Mouse (Mus musculus): ENCODE results near the gene Rtl1.

Gene Rtl1

DNA sequence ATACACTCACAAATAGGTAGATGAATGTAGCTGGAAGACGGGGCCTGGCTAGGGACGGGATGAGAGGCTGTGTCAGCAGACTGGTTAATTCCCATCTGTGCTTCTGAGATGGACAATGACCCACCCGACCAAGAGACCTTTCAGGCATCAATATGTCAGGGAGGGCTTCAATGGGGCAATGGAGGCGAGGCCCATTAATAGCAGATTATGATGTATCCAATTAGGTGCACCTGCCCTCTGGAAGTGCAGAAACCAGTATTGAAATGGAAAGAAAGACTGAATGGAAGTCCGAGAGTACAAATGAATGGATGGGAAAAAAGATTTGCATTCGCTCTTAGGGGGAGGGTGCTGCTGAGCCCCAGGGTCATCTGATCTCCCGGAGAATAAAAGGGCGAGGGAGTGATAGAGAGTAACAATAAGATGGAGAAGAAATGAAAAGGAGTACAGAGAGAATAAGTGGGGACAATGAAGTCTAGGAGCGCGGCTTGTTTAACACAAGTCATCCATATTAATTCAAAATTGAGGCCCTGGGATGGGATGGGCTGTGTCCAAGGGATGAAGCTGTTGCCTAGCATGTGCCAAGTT is 39.9 kb downstream of the Rtl1 start:
- no peak for DNase-seq

DNA sequence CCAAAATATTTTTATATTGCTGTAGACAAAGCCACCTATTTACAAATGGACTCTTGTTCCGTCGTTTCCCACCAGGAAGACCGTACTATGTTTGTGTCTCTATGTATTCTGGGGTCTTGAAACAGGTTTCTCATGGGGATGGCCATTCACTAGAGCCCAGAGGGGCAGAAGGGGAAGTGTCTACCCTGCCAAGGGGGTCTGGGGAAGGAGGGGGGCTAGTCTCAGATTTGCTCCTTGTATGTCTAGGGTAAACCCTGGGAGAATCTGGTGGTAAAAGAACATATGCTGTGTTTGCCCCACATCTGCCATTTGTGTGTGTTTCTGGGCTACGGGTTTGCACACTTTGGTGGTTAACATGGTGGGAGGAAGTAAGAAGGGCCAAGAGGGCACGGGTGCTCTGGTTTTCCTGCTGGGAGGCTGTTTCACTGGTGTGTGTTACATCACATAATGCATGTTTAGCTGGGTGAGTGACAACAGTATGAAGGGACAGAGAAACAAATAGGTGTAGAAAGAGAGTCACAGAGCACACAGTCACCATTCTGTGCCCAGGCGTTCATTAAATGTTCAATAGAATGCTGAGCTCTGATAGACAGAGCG is 41.1 kb downstream of the Rtl1 start:
- no peak for DNase-seq

DNA sequence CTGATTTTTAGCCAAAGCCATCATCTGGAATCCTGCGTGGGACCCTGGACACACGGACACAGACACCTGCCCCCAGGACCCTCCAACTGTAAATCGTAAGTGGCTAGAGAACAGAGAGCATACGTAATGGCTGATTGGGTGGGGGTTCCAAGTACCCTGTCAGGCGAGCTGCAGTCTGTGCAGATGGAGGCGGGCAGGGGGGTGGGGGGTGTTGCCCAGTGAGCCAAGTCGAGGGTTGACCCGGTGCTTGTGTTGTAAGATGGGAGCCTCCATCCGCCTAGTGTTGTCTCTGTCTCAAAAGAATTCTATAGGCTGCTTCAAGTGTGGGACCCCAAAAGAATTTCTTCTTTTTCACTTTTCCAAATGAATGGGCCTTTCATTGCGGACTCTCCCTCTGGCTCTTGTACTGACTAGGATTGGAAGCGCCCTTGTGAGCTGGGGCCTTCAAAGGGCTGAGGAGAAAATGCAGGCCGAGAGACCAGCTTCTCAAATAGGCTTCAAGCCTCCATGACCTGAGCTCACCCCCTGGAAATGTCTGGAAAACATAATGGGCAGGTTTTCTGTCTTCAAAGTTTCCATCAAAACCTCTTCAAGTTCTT is 41.8 kb downstream of the Rtl1 start:
- DNase-seq: no peak

DNA sequence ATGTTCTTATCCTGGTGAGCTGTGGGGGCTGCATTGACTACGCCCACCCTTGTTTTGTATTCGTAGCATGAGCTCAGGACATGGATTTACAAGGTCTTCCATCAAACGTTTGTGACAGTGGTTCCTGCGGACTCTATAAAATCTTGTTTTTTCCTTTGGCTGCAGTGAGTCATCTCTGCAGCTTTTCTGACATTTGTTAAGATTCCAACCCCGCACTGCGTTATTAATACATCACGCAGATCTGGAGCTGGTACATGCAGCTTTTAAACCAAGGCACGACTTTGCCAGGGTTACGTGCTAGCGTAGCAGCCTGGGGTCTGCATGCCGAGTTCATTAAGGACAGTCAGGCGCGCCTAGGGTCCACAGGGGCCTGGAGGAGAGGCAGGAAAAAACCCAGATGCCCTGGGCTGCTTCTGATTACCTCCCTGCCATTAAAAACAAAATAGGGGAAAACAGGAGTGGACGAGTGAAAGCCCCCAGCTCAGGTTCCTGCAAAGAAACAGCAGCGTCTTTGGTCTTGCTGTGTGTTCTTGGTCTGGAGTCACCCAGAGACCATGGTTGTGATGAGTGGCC is 44.2 kb downstream of the Rtl1 start:
- DNase-seq: no peak

DNA sequence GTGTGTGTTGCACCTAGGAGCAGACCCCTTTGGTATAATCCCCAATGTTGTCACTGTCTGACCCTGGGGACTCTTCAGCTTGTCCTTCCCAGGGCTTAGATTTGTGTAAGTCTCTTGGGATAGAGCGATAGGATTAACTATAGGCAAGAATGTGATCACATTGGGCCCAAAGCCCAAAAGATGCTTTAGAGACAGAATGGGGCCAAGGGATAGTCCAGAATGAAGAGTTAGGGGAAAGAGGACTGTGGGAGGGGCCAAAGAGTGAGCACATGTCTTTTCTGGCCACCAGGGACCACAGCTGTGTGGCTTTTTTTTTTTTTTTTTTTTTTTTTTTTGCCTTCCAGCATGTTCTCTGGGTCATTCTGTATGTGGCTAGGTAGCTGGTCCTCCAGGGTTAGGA is 46.6 kb downstream of the Rtl1 start:
- DNase-seq: no peak

DNA sequence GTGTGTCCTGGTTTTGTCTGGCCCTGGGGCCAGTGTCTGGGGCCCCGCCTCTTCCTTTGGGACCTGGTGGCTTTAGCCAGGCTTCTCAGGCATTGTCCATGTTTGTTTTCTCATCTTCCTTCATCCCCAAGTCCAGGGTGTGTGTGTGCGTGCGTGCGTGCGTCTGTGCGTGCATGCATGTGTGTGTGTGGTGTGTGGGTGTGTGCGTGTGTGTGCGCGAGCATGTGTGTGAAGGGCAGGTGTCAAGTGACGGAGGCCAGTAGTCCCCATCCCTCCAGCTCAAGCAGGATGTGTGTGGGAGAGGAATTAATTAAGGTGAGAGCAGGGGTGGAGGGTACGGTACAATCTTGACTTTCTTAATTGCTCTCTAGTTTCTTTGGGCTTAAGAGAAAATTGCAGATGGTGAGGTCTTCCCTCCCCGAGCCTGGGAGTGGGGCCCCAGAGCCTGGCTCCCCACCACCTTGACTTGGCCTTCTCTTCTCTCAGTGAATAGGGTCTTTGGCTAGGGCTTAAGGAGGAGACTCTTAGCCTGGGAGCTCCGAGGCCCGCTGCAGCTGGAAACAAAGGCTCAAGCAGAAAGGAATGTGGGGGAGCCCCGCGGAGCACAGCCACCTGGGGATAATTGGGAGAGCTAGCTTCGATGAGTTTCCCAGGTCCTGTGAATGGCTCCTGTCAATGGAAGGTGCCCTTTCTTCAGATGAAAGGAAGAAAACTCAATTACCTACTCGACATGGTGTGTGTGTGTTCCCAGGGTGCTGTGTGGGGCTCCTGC is 47.2 kb downstream of the Rtl1 start:
- DNase-seq: no peak

DNA sequence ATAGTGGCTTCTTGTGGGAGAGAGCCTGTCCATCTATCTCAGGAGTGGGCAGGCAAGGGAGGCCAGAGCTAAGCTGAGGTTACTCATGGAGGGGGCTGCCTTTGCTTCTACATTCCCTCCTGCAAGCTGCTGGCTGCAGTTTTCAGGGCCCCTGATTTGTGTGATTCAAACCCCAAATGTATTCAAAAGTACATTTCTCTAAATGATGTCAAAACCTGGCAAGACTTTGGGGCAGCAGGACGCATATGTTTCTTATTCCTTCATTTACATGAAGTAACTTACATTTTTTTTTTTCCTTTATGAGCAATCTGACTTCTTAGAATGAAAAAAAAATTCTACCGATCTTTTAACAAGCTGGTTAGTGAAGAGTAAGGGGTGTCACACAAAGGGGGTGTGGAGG is 48.4 kb downstream of the Rtl1 start:
- DNase-seq: no peak

DNA sequence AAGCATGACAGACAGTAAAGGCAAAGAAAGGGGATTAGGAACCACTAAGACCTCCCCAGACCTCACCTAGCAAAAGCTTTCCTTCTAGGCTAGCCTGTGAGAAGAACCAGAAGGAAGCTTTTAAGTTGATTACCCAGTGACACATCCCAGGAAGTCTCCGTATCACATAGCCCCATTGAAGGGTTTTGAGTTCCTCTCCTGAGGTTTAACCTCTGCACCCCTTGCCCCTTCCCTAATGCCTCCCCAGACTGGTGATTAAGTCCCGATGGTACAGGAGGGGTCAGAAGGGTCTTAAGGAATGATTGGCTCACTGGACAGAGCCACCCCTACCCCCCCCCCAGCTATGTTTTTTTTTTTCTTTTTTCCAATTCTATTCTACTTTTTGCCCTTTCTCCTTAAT is 53.0 kb downstream of the Rtl1 start:
- DNase-seq: no peak

DNA sequence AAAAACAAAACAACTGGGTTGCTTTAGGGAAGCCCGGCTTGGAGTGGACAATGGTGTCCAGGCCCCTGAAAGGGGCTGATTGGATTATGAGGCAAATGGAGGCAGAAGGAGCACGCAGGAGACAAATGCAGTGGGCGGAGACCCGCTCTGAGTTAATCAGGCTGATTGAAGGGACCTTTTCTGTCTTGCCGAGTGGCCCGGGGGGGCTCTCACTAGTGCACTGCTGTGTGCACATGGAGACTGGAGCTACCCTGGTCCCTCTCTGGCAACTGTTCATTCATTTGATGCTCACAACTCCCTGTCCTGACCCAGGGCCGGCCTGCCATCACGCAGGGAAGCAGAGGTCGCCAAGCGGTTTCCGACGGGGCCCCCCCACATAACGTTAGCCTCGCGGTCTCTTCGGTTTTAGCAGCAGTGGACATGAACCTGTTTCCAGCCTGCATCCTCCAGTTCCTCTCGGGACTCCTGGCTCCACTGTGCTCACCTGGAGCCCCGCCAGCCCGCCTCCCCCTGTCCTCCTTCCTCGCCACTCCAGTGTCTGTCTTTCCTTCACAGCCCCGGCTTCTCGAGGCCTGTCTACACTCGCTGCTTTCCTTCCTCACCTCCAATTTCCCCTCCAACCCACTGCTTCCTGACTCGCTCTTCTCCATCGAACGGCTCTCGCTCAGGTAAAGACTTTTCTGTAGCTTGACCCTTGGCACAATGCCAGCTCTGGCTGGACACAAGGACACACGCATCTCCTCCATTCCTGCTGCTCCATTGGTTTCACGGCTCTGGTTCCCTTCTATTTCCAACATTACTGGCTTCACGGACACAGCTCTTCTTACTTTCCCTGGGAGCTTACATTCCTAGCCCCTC is 54.0 kb downstream of the Rtl1 start:
- peak; percentile 35 to 46 for DNase-seq

DNA sequence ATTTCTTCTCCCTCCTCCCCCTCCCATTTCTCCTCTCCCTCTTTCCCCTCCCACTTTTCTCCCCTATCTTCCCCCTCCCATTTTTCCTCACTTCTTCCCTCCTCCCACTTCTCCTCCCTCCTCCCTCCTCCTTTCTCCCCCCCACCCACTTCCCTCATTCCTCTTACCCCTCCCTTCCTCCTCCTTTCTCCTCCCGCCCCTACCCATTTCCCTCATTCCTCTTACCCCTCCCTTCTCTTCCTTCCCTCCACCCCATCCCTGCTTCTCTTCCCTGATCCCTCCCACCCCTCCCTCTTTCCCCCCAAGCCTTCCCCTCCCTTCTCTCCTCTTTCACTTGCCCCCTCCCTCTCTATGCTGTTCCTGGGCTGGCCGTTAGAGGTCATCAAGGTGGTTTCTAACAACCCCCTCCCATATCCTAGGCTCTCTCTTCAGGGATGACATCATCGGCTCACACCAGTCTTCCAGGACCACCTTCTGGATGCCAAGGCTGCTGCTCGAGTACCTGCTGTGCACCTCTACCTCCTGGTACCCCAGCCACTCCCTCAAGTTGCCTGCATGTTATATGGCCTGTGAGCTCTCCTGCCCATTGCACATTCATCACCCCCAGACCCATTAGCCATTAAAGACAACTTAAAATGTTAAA is 56.7 kb downstream of the Rtl1 start:
- DNase-seq: no peak

DNA sequence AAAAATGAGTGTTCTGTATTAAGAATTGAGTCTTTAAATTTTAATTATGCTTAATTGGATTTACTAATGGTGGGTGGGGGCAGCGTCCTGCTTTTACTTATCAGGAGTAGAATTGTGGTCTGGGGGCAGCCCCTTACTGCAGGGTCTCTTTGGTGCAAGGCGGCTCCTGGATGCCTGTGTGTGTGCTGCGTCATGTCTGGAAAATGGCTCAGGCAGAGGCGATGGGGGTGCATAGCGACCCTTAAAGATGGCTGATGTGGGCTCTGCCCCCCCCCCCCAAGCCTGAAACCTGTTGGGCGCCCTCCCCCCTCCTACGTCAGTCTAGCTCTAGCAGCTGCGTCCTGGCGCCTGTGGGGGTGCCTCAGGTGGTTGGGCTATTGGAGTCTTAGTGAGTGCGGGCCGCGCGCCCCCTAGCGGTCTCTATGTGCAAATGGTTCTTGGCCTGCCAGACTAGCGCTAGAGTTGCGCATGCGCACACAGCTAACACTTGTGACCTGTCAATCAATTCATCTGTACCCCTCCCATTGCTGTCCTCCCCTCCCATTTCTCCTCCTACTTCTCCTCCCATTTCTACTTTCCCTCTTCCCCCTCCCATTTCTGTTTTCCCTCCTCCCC is 57.4 kb downstream of the Rtl1 start:
- DNase-seq: peak; percentile 76 to 84

DNA sequence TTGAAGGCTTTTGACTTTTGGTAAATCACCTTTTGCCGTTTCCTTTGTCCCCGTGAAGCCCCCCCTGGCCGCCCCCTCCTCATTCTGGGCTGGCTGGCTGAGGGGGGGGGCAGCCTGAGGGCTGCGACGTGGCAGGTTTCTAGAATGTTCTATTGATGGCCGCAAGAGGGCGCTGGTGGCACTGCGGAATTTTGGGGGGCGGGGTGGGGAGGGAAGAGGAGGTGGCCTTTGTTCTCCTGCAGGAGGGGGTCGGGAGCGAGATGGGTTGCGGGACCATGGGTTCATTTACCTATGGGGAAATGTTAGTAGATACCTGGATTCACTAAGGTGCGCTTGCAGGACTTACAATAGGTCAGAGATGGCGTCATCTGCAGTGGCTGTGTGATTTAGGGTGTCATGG is 58.1 kb downstream of the Rtl1 start:
- DNase-seq: peak; percentile 72 to 80

DNA sequence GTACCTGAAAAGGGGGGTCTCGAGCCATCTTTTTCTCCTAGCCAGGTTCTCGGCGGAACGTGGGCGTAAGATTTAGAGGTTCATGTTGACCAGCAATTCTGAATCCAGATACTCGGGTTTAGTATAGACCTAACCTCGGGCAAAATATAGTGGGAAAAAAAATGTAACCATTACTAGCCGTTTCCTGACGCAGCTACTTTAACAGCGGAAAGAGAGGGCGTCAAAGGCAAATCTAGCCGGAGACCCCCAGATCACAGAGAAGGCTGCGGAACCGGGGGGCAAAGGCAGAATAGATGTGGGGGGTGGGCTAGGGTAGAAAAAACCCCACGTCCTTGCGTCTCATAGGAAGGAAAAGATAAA is 58.6 kb downstream of the Rtl1 start:
- peak in 1 of 2 experiments; percentile 22 for DNase-seq

DNA sequence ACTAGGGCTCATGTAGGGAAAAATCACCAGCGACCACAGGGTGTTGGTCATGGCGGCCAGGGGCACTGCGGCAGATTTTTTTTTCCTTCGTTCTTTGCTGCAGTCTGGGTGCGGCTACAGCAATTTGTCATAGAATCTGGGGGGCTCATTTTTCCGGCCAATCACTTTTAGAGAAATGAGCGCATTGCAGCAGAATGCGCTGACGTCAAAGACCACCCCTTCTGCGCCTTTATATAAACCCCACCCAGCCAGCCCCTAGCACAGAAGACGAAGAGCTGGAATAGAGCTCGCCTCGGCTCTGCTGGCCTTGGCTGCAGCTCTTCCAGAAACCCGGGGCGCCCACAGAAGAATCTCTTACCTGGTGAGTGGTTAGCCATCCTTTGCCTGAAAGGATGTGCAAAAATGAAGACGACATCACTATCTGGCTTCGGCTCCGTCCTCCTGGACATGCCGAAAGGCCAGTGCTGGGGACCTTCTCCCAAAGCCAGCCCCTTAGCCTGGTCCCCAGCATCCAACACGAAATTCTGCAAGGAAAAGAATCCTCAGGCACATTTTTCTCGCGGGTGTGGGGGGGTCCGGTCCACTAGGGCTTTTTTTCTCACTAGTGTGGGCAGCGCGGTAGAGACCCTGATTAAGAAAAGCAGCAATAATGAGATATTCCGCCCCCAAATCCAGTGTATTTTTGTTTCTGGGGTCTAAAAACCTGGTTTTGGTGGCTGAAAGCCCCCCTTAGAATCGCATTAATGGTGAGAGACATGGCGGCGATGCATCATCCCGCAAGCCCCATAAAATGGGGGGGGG is 59.2 kb downstream of the Rtl1 start:
- peak; percentile 84 to 86 for DNase-seq

DNA sequence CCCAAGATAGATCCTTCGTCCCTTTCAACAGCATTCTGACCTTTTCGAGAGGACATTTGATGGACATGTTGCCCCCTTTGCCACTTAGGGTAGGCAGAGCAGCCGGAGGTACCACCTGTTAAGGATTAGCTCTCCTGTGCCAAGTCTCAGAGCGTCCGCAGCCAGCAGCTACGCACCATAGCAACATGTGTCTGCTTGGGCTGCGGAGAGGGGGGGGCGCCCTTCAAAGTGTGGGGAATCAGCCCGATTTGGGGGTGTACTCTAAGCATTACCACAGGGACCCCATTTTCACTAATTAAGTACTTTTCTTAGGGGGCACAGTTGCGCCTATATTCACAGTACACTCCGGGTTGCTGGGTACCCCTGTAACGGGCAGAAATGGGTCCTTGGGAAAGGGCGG is 60.2 kb downstream of the Rtl1 start:
- DNase-seq: peak; percentile 45 to 62
